In genomic region chr11:97017696-97018582, GRCm38 (mm10) we compare ENCODE assay signal across 8 mouse cellular contexts. TPM values are rescaled to one million over a fixed set of nuclear protein-coding genes. Genes with fewer than 3 reads are reported as not detected.
DNase-seq lines count a peak whose midpoint lies in the region; ATAC-seq lines count a peak whose summit lies in the region.

No protein-coding gene starts in this region.

- H3K9me3 ChIP-seq in intestine, embryonic 14.5 days (ENCODE audit: control insufficient read depth, low read length): no peaks in the 10 kb centered on the region

- H3K4me1 ChIP-seq in intestine, embryonic 14.5 days (replicated peaks; ENCODE audit: control insufficient read depth, insufficient read depth, low read length): peaks cover 14% of the 10 kb centered on the region

- 1% methylated on average over 36 of the region's 36 CpGs for WGBS in intestine, embryonic 14.5 days

- H3K4me3 ChIP-seq in intestine, embryonic 14.5 days (ENCODE audit: low read depth, low read length): peak overlapping the region; percentile 37

- peaks cover 82% of the 10 kb centered on the region for H3K27me3 ChIP-seq in intestine, embryonic 14.5 days (replicated peaks; ENCODE audit: control insufficient read depth, insufficient read depth, low read length)

- H3K36me3 ChIP-seq in intestine, embryonic 14.5 days (ENCODE audit: control insufficient read depth, insufficient read depth, low read length): no peaks in the 10 kb centered on the region

- no peak overlapping the region for H3K9ac ChIP-seq in intestine, embryonic 14.5 days (ENCODE audit: low read length)

- H3K4me2 ChIP-seq in intestine, embryonic 14.5 days (ENCODE audit: low read length): peak overlapping the region; percentile 58

- H3K27ac ChIP-seq in intestine, embryonic 14.5 days (ENCODE audit: low read depth): no peak overlapping the region

- DNase-seq in kidney, postnatal 10 days: peak; percentile 34
- no peak for DNase-seq in kidney, postnatal 14 days
- peak; percentile 59 for DNase-seq in embryo, embryonic 9.5 days (ENCODE audit: extremely low spot score)
- DNase-seq in intestine, embryonic 14.5 days (ENCODE audit: low spot score): peak; percentile 67
- peak; percentile 50 for DNase-seq in naive thymus-derived CD4-positive, alpha-beta T cell, adult 2 months (ENCODE audit: low read depth)
- DNase-seq in cerebellum, postnatal 4 days (ENCODE audit: low spot score in 2 of 2): no peak
- DNase-seq in cerebellum, adult 8-10 months: no peak

- ATAC-seq in intestine, embryonic 14.5 days (replicated peaks; ENCODE audit: low FRiP score, low TSS enrichment, low read depth): no peak
- ATAC-seq in megakaryocyte progenitor cell, adult 5-6 weeks (replicated peaks; ENCODE audit: poor library complexity): no peak

RNA-seq across cellular contexts. Expression of gene Sp6, which starts 4.7 kb away (rescaled TPM):
- not detected in 2 replicates for polyA plus RNA-seq in intestine, embryonic 14.5 days (2014; fragmentation: Nextera tagmentation; extraction: Ambion mirVana)
- total RNA-seq in megakaryocyte progenitor cell, adult 5-6 weeks (2015): not detected in 2 replicates
- total RNA-seq in megakaryocyte progenitor cell, adult 5-6 weeks (2017): 0.03 TPM in 1 of 2 replicates, not detected in the other

RNA-seq across cellular contexts. Expression of gene Scrn2, which starts 11.8 kb away (rescaled TPM):
- polyA plus RNA-seq in intestine, embryonic 14.5 days (2014; fragmentation: Nextera tagmentation; extraction: Ambion mirVana): 18.6 and 19.0 TPM in 2 replicates
- total RNA-seq in megakaryocyte progenitor cell, adult 5-6 weeks (2015): 3.0 and 4.2 TPM in 2 replicates
- total RNA-seq in megakaryocyte progenitor cell, adult 5-6 weeks (2017): 18.3 and 21.1 TPM in 2 replicates

RNA-seq across cellular contexts. Expression of gene Lrrc46, which starts 23.3 kb away (rescaled TPM):
- 0.44 and 0.49 TPM in 2 replicates for polyA plus RNA-seq in intestine, embryonic 14.5 days (2014; fragmentation: Nextera tagmentation; extraction: Ambion mirVana)
- total RNA-seq in megakaryocyte progenitor cell, adult 5-6 weeks (2015): 0.64 and 0.69 TPM in 2 replicates
- not detected in 2 replicates for total RNA-seq in megakaryocyte progenitor cell, adult 5-6 weeks (2017)

RNA-seq across cellular contexts. Expression of gene Mrpl10, which starts 23.4 kb away (rescaled TPM):
- 96.4 and 98.5 TPM in 2 replicates for polyA plus RNA-seq in intestine, embryonic 14.5 days (2014; fragmentation: Nextera tagmentation; extraction: Ambion mirVana)
- 32.1 and 34.0 TPM in 2 replicates for total RNA-seq in megakaryocyte progenitor cell, adult 5-6 weeks (2015)
- 19.7 and 24.5 TPM in 2 replicates for total RNA-seq in megakaryocyte progenitor cell, adult 5-6 weeks (2017)

RNA-seq across cellular contexts. Expression of gene Osbpl7, which starts 32.5 kb away (rescaled TPM):
- 7.3 and 7.8 TPM in 2 replicates for polyA plus RNA-seq in intestine, embryonic 14.5 days (2014; fragmentation: Nextera tagmentation; extraction: Ambion mirVana)
- total RNA-seq in megakaryocyte progenitor cell, adult 5-6 weeks (2015): 8.5 and 9.7 TPM in 2 replicates
- 8.3 and 10.5 TPM in 2 replicates for total RNA-seq in megakaryocyte progenitor cell, adult 5-6 weeks (2017)

Comparison
In these comparisons a context has a peak if more than half of its experiments do, and no peak if none do; other contexts are left out.
1. DNase-seq: peak in kidney, postnatal 10 days (single experiment), embryo, embryonic 9.5 days (single experiment), intestine, embryonic 14.5 days (single experiment) and naive thymus-derived CD4-positive, alpha-beta T cell, adult 2 months (single experiment); none in kidney, postnatal 14 days (single experiment), cerebellum, postnatal 4 days (0 of 2) and cerebellum, adult 8-10 months (single experiment).